Mouse (Mus musculus) left cerebral cortex, postnatal 4 days (tissue): ENCODE data around the gene Nod1. TPM values are rescaled to one million over a fixed set of nuclear protein-coding genes. Genes with fewer than 3 reads are reported as not detected.

ENCODE experiments used
- DNase-seq: peaks from one replicate; pipeline ENCODE4 v3.0.0-alpha.2; 2022
- intact Hi-C: fragments of 180-260 bp; cut with DNase I; formaldehyde crosslinking; loops from one replicate; pipeline ENCODE4 v1.15.1; 2025
- total RNA-seq, 2 experiments: library from RNA; stranded (reverse); gene quantifications; 2 replicates each; pipeline ENCODE4 v1.2.3; 2021

Gene Nod1
- 1 to 10 TPM; 2.4 TPM for total RNA-seq

DNA sequence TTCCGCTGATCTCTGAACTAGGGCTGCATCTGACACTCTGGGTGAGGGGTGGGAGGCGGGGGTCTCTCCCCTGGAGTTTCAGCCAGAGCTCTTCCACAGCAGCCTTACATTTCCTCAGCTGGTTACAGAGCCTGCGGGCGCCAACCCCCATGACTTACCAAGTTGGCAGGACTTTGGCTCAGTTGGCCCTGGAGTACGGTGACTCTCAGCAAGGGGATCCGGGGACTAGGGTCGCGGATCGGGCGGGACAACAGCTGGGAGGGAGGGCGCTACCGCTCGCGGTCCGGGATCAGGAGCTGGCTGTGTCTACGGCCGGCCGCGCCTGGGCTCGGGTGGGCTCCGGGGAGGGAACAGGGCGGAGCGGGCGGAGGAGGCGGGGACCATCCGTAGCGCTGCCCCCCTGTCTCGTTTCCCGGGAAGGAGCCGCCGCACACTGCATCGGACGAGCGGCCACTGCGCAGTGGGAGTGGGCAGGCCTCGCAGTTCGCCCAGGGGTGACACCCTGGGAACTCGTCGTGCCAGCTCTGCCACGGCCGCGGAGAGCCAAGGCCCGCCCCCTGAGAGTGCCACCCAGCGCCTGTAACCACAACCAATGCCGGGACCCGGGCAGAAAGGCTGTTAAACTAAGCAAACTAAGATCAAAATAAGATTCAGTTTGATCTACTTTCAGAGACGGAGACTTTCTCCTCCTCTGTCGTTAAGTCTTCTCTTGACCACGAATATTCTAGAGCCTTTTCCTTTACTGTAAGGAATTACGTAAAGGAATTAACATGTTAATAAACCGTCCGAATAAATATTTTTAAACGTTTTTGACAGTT is at the start of gene Nod1:
Nod1 (minus strand) TSS at position 502 of the 818 bp plus-strand sequence.
- DNase-seq, result peak; percentile 55
- intact Hi-C loops, result no loop called here

- intact Hi-C loops, result no loop called here
- DNase-seq, result no peak
These were observed 49.4 kb upstream of the Nod1 start for GRCm38 (mm10) chr6:55021806-55022205.

- DNase-seq, result no peak
- intact Hi-C loops, result loop anchor here (10.0 kb wide), 2 partner anchors 146 to 424 kb away; partner anchors contain the start of genes Fkbp14 and Plekha8
These were observed 46.0 kb upstream of the Nod1 start for GRCm38 (mm10) chr6:55018417-55018816.

GRCm38 (mm10) chr6:55016710-55017583 is 44.5 kb upstream of the Nod1 start:
- peak; percentile 62 for DNase-seq
- intact Hi-C loops, result loop anchor here (10.0 kb wide), 2 partner anchors 148 to 422 kb away; partner anchors contain the start of genes Fkbp14 and Plekha8

DNA sequence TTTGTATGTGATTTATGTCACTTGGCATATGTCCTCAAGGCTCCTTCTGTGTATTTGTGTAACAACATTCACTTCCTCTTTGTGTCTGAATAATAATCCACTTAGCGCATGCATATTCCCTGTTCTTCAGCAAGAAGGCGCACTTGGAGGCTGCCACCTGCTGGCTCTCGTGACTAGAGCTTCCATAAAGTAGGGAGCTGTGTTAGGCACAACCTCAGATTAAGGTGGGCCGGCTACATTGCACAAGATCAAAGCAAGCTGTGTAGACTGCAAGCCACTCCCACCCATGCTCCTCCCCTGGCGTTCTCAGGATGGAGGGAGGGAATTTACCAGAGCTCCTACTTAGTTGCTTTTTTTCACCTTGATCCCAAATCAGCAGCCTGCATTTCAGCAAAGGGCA is 43.8 kb upstream of the Nod1 start:
- intact Hi-C loops, result loop anchor here (10.0 kb wide), 2 partner anchors 149 to 421 kb away; partner anchors contain the start of genes Fkbp14 and Plekha8
- peak; percentile 21 for DNase-seq

DNA sequence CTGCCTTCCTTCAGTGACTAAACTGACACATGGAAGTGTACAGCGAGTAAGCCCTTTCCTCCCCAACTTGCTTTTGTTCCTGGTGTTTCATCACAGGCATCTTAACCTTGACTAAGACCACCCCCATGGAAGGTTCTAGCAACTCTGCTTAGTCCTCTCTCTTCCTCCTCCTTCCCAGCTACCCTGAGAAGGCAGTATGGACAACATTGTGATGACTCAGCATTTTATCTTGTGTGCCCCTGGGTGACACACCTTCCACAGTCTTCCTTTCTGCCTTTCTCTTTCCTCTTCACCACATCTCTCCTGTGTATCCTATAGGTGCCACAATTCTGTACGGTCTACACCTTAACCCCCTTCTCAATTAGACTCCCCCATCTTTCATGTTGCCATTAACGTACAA is 41.8 kb upstream of the Nod1 start:
- no peak for DNase-seq
- intact Hi-C loops, result loop anchor here (10.0 kb wide), 2 partner anchors 151 to 419 kb away; partner anchors contain the start of genes Fkbp14 and Plekha8

DNA sequence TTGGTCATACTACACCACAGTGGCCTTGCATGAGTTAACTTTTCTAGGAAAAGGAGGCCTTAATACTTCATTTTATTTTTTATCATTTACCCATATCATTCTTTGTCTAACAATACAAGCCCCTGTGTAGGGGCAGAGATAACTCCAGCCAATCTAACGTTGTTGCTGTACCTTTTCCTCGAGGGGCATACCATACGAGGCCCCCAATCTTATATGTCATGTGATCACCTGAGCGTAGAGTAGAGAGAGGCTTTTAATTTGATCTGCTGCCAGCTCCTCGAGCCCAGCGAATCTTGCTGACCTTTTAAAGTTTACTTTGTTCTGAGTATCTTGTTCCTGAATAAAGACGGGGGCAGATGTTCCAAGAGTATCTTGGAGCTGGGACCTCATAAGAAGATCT is 40.1 kb upstream of the Nod1 start:
- DNase-seq, result no peak
- intact Hi-C loops, result loop anchor here (10.0 kb wide), 2 partner anchors 152 to 418 kb away; partner anchors contain the start of genes Fkbp14 and Plekha8

- intact Hi-C loops, result loop anchor here (10.0 kb wide), 2 partner anchors 154 to 416 kb away; partner anchors contain the start of genes Fkbp14 and Plekha8
These were observed 38.1 kb upstream of the Nod1 start for GRCm38 (mm10) chr6:55010330-55011091.

GRCm38 (mm10) chr6:55009391-55010230 is 37.2 kb upstream of the Nod1 start:
- intact Hi-C loops, result loop anchor here (10.0 kb wide), 2 partner anchors 155 to 415 kb away; partner anchors contain the start of genes Fkbp14 and Plekha8
- no peak for DNase-seq

More at GRCm38 (mm10) chr6:55010330-55011091, 38.1 kb upstream of the Nod1 start:
- no peak for DNase-seq

DNA sequence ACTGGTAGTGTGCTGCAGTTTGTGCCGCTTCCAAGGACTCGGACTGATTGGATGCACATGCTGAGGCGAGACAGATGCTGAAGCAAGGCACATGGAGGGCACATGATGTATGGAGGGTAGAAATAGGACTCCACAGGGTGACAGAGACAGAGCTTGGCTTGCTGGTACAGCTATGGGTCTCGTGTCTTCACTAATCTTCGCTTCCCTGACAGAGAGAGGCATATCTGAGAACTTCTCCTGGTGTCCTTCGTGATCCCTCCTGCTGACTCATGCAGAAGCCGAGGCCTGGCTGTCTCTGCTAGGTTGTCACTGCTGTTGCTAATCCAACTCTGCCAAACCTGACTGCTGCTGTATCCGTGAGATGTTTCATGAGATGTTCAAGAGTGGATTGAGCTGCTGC is 36.0 kb upstream of the Nod1 start:
- no peak for DNase-seq
- intact Hi-C loops, result no loop called here

GRCm38 (mm10) chr6:55003559-55003958 is 31.1 kb upstream of the Nod1 start:
- intact Hi-C loops, result no loop called here
- DNase-seq, result no peak

DNA sequence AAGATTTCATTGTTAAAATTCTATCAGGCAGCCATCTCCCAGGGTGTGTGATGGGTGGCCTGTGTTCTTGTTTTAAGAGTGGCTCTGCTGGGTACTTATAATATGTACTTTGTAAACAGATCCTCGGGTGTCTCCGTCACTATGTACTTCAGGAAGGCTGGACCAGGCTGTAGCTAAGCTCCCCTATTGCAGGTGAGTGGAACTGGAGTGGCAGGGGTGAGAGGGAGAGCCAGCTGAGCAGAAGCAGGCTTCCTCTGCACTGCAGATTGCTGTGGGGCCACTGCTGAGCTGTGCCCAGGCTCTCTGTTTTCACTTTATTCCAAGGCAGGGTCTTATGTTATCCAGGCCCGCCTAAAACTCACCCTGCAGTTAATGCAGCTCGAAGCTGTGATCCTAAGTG is 30.0 kb upstream of the Nod1 start:
- DNase-seq, result no peak
- intact Hi-C loops, result no loop called here

DNA sequence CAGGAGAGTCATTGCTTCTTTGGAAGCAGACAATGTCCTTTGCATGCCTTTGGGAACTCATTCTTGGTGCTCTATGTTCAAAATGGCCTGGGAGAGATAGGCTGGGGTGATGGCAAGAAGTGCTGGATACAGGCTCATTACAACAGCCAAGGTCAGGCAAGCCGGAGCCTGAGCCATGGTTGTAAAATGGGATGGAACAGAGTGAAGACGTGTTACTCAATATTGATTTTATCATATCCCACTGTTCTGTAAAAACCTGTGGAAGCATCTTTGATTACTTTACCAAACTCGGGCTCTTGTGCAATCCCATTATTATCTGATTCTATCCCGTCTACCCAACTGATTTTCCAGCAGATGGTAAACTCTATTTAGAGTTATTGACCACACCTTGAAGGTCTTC is 28.9 kb upstream of the Nod1 start:
- no peak for DNase-seq
- intact Hi-C loops, result no loop called here

DNA sequence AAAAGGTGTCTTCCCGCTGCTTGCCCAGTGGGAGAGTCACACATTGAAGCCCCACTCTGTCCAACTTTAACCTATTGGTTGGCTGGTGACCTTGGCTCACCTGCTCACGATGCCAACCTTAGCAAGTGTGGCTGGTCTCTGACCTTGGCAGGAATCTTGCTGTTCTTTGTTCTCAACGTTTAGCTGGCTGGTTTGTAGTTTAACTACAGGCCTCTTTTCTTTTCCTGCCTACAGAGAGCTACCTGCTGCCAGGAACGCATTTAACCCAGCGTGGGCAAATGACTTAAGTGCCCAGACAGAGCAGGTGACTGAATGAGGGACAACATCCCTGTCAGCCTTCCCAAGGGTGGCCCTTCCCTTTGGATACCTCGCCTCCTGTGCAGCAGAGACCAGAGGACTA is 25.3 kb upstream of the Nod1 start:
- intact Hi-C loops, result loop anchor here (10.0 kb wide), 2 partner anchors 183 to 293 kb away; partner anchors contain the start of gene Znrf2
- no peak for DNase-seq

GRCm38 (mm10) chr6:54996361-54996760 is 23.9 kb upstream of the Nod1 start:
- no peak for DNase-seq
- intact Hi-C loops, result loop anchor here (10.0 kb wide), 2 partner anchors 182 to 292 kb away; partner anchors contain the start of gene Znrf2

GRCm38 (mm10) chr6:54992734-54993260 is 20.4 kb upstream of the Nod1 start, which contains the start of gene Ggct:
Ggct (minus strand) TSS chr6:54992950.
- DNase-seq, result peak; percentile 97
- intact Hi-C loops, result loop anchor here (10.0 kb wide), 2 partner anchors 178 to 288 kb away; partner anchors contain the start of gene Znrf2

DNA sequence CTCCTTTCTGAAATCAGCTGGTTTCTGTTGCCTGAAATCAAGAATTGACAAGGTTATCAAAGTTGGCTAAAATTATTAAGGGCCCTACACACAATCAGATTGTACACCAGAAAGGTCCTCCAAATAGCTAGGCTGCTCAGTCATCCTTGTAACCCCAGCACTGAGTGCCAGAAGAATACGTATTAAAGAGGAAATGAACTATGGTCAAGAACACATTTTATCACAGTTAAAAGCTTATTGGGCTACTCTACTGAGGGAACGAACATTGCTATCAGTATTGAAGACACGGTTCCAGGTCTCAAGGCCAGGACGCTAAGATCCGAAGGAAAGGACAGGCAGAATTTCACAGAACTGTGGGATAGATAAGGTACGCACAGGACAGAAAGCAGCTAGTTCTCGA is 19.7 kb upstream of the Nod1 start:
- DNase-seq, result no peak
- intact Hi-C loops, result loop anchor here (10.0 kb wide), 2 partner anchors 177 to 287 kb away; partner anchors contain the start of gene Znrf2

- intact Hi-C loops, result loop anchor here (10.0 kb wide), 2 partner anchors 176 to 286 kb away; partner anchors contain the start of gene Znrf2
- no peak for DNase-seq
These were observed 18.8 kb upstream of the Nod1 start for GRCm38 (mm10) chr6:54991189-54991588.

DNA sequence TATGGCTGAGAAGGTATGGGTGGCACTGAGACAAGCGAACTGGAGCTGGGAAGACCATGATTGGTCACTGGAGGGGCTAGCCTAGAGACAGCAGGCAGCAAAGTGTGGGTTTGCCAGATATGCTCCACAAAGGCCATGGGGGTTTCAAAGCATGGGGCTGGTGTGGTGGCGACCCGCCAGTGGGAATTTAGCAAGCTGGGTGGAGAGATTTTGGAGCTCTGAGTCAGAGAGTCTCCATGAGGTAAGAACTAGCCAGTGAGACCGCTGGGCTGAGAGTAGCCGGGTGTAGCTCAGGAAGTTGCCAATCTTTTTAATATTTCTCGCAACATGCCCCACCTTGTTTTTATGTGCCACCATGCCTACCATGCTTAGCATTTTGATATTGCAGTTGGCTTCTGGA is 15.7 kb upstream of the Nod1 start:
- no peak for DNase-seq
- intact Hi-C loops, result no loop called here
